Mouse (Mus musculus) limb, embryonic 14.5 days (tissue): ENCODE measurements around the gene F3. TPM values are rescaled to one million over a fixed set of nuclear protein-coding genes. Genes with fewer than 3 reads are reported as not detected.
"Not testable (repeated sequence)": the region's sequence is repeated elsewhere in the genome, so short reads cannot be mapped to it uniquely, and the experiment has no call there.

Source experiments
- ATAC-seq: fragments of 200-750 bp; cut with Nextera tagmentation; 2 replicates; pipeline ENCODE4 v1.8.0; 2017; ENCODE audit warnings: low read depth, moderate number of reproducible peaks, moderate TSS enrichment; ENCODE audit not compliant: low FRiP score
- DNase-seq: peaks from one replicate; pipeline ENCODE4 v3.0.0-alpha.2; 2015; ENCODE audit warnings: low spot score
- H3K27ac ChIP-seq: fragments of 300-500 bp; sonication (generic); replicated peaks from 2 replicates; pipeline ENCODE4 v1.5.1; 2014; ENCODE audit warnings: low read depth, mild to moderate bottlenecking, low read length, moderate library complexity, mixed read lengths
- H3K27me3 ChIP-seq: fragments of 300-500 bp; sonication (generic); 2 replicates; pipeline ENCODE4 v1.6.1; 2014; ENCODE audit warnings: low read length, mixed read lengths; ENCODE audit not compliant: control insufficient read depth, insufficient read depth
- H3K36me3 ChIP-seq: fragments of 300-500 bp; sonication (generic); 2 replicates; pipeline ENCODE4 v1.6.1; 2014; ENCODE audit warnings: mild to moderate bottlenecking, low read length, moderate library complexity, mixed read lengths; ENCODE audit not compliant: control insufficient read depth, insufficient read depth
- H3K4me1 ChIP-seq: fragments of 300-500 bp; sonication (generic); 2 replicates; pipeline ENCODE4 v1.6.1; 2014; ENCODE audit warnings: antibody characterized with exemption, low read length, mixed read lengths; ENCODE audit not compliant: control insufficient read depth, insufficient read depth
- H3K4me2 ChIP-seq: fragments of 300-500 bp; sonication (generic); replicated peaks from 2 replicates; pipeline ENCODE4 v1.6.1; 2014; ENCODE audit warnings: low read depth, mild to moderate bottlenecking, low read length, moderate library complexity; ENCODE audit not compliant: severe bottlenecking
- H3K4me3 ChIP-seq: fragments of 300-500 bp; sonication (generic); replicated peaks from 2 replicates; pipeline ENCODE4 v1.5.1; 2014; ENCODE audit warnings: low read length
- H3K9ac ChIP-seq: fragments of 300-500 bp; sonication (generic); 2 replicates; pipeline ENCODE4 v1.6.1; 2014; ENCODE audit warnings: mild to moderate bottlenecking, low read depth, low read length, moderate library complexity; ENCODE audit not compliant: severe bottlenecking
- H3K9me3 ChIP-seq: fragments of 300-500 bp; sonication (generic); 2 replicates; pipeline ENCODE4 v1.6.1; 2016; ENCODE audit warnings: low read length; ENCODE audit not compliant: control insufficient read depth
- POLR2A ChIP-seq: fragments of 200-500 bp; IDR thresholded peaks from 2 replicates; pipeline ENCODE4 v1.8.0; 2012; ENCODE audit warnings: inconsistent platforms, mild to moderate bottlenecking, moderate library complexity, borderline replicate concordance; ENCODE audit not compliant: insufficient read depth, insufficient read length; ENCODE audit errors: extremely low read depth
- WGBS: fragments of 180-500 bp; shearing (Covaris S2); extraction: QIAGEN DNeasy Blood & Tissue Kit; methylation state at CpG from one replicate; pipeline ENCODE4 v1.1.7; 2014; 5-methylcytosine and 5-hydroxymethylcytosine counted together
- polyA plus RNA-seq, 2 experiments: library from polyadenylated mRNA; depleted of rRNA in 1 of 2; stranded (reverse) in 1 of 2; unstranded in 1 of 2; fragments of >200 nt; fragmentation: Nextera tagmentation in 1 of 2; extraction: Ambion mirVana in 1 of 2; gene quantifications; 2 replicates each; pipeline versions ENCODE4 v1.2.1 to v1.2.3; 2012 to 2014

F3 gene
- polyA plus RNA-seq, 2 experiments, result 8.3 to 16.5 TPM

DNA sequence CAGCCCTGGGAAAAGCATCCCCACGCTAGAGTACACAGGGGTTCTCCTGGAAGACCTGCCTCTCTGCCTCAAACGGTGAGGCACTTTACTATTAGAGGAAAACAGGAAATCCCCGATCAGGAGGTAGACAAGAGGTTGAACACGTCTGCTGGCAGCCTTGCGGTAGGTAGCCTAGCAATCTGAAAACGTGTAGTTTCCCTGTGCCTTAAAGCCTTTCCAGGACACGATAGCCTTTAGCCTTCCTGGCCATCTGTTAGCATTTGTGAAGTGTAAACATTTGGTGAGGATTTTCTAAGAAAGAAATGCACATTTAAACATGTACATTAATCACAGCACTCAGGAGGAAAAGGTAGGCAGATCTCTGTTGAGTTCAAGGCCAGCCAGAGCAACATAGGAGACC lies 35.0 kb downstream of the F3 start:
- Histone ChIP-seq H3K36me3 (peaks cover 36% of the 10 kb centered on the region), H3K27ac (no peak overlapping the region), H3K4me2 (no peak overlapping the region), H3K27me3 (no peaks in the 10 kb centered on the region), H3K4me3 (no peak overlapping the region), H3K4me1 (no peaks in the 10 kb centered on the region), H3K9me3 (no peaks in the 10 kb centered on the region), H3K9ac (no peak overlapping the region)
- DNase-seq, result no peak
- ATAC-seq, result no peak
- TF ChIP-seq POLR2A, result no peak
- WGBS, result 50% methylated on average over 7 of the region's 7 CpGs

DNA sequence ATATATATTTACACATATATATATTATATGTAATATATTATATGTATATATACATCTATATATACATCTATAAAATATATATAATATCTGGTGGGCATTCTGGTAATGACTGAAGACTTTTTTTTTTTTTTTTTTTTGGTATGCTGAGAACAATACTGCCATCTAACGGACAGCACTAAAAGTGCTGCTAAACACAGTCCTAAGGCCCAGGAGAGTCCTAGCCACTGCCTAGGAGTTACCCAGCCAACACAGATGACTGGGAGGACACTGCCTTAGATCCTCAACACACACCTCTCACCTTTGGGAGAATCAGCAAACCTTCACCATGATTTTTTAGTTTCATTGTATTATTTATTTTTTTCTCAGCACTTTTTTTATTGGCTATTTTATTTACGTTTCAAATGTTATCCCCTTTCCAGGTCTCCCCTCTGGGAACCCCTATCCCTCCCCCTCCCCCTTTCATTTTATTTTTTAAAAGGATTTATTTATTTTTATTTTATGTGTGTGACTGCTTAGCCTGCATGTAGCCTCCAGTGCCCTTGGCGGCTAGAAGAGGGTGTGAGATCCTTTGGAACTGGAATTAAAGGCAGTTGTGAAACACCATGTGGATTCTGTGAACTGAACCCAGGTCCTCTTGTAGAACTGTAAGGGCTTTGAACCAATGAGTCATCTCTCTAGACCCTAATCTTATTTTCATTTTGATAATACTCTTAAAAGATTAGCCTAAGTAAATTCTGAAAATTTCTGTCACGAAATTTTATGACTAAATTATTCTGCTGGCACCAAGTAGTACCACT lies 38.9 kb downstream of the F3 start:
- H3K9ac ChIP-seq, result no peak overlapping the region
- no peaks in the 10 kb centered on the region for H3K9me3 ChIP-seq
- no peaks in the 10 kb centered on the region for H3K27me3 ChIP-seq
- H3K36me3 ChIP-seq, result peaks cover 69% of the 10 kb centered on the region
- no peak overlapping the region for H3K4me3 ChIP-seq
- no peak for TF ChIP-seq POLR2A
- H3K4me1 ChIP-seq, result no peaks in the 10 kb centered on the region
- DNase-seq (peak; percentile 58), ATAC-seq (no peak)
- no peak overlapping the region for H3K27ac ChIP-seq
- no peak overlapping the region for H3K4me2 ChIP-seq
- 58% methylated on average over 4 of the region's 4 CpGs for WGBS

DNA sequence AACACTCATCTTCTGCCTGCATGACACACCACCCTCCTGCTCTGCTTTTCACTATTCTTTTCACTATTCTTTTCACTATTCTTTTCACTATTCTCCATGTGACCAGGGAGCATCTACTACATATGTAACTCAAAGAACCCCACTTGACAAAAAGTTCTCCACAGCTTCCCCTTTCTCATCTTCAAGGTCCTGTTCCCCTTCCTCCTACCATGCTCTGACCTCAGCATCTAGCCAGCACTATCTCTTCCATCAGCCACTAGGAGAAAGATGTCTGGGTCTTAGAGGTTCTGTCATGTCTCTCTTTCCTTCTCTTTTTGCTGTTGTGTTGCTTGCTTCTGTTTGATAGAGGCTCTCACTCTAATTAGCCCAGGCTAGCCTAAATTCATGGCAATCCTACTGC lies 42.7 kb downstream of the F3 start:
- Histone ChIP-seq H3K27me3 (no peaks in the 10 kb centered on the region), H3K9me3 (no peaks in the 10 kb centered on the region), H3K27ac (no peak overlapping the region), H3K4me1 (no peaks in the 10 kb centered on the region), H3K36me3 (peaks cover 78% of the 10 kb centered on the region), H3K9ac (no peak overlapping the region), H3K4me3 (no peak overlapping the region), H3K4me2 (no peak overlapping the region)
- no peak for ATAC-seq
- TF ChIP-seq POLR2A, result no peak
- no peak for DNase-seq

DNA sequence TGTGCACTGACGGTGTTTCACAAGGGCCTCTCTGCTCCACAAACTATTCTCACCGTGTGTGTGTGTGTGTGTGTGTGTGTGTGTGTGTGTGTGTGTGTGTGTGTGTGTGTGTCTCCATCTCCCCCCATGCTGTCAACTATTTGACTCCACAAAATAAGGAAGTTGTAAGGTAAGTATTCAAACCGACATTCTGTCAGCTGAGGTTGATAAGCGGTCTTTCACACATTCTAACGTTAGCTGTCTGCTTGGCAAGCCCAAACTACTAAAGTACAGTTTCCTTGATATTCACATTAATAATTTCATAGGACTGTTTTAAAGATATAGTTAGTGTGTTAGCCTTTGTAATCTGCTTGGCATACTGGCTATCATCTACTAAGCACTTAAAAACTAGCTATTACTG lies 43.5 kb downstream of the F3 start:
- no peak overlapping the region for H3K9ac ChIP-seq
- H3K9me3 ChIP-seq, result no peaks in the 10 kb centered on the region
- H3K36me3 ChIP-seq, result peaks cover 79% of the 10 kb centered on the region
- no peak for TF ChIP-seq POLR2A
- no peaks in the 10 kb centered on the region for H3K27me3 ChIP-seq
- no peak overlapping the region for H3K27ac ChIP-seq
- no peaks in the 10 kb centered on the region for H3K4me1 ChIP-seq
- H3K4me2 ChIP-seq, result no peak overlapping the region
- 83% methylated on average over 5 of the region's 5 CpGs for WGBS
- no peak overlapping the region for H3K4me3 ChIP-seq
- DNase-seq, result no peak
- ATAC-seq, result no peak

DNA sequence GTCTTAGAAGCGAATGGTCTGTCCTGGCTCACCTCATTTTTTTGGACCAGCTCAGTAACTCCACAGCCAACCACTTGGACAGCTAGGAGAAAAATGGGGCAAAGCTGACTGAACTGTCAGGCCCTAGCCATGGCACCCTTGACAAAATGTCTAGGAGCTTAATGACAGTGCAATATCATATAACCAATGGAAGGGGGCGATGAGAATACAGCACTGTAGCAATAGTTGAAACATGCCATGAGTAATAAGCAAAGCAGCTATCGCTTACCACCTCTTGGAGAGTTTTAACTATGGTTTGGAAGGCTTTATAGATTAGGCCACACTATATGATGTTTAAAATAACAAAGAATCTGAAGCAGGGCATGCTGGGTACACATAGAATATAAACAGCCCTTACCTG lies 45.4 kb downstream of the F3 start:
- DNase-seq (no peak), ATAC-seq (no peak)
- H3K27me3 ChIP-seq, result no peaks in the 10 kb centered on the region
- WGBS, result 98% methylated on average over 3 of the region's 3 CpGs
- H3K36me3 ChIP-seq, result peaks cover 78% of the 10 kb centered on the region
- no peaks in the 10 kb centered on the region for H3K9me3 ChIP-seq
- no peak for TF ChIP-seq POLR2A
- no peaks in the 10 kb centered on the region for H3K4me1 ChIP-seq
- no peak overlapping the region for H3K4me3 ChIP-seq
- H3K9ac ChIP-seq, result no peak overlapping the region
- H3K4me2 ChIP-seq, result no peak overlapping the region
- H3K27ac ChIP-seq, result no peak overlapping the region

DNA sequence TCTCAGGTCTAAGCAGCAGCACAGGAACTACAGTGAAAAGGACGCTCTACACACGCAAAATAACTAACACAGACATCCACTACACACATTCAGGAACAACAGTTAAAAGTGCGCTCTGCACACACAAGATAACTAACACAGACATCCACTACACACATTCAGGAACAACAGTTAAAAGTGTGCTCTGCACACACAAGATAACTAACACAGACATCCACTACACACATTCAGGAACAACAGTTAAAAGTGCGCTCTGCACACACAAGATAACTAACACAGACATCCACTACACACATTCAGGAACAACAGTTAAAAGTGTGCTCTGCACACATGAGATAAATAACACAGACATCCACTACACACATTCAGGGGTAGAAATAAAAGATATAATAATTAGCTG lies 50.0 kb downstream of the F3 start:
- H3K27ac ChIP-seq, H3K4me3 ChIP-seq, H3K27me3 ChIP-seq, DNase-seq, H3K4me2 ChIP-seq, H3K4me1 ChIP-seq, ATAC-seq, H3K9ac ChIP-seq, H3K9me3 ChIP-seq: not testable (repeated sequence)
- WGBS, result 93% methylated on average over 4 of the region's 4 CpGs
- peaks cover 62% of the 10 kb centered on the region for H3K36me3 ChIP-seq
